ENCODE assay signal across 7 mouse cellular contexts in the genomic region with DNA sequence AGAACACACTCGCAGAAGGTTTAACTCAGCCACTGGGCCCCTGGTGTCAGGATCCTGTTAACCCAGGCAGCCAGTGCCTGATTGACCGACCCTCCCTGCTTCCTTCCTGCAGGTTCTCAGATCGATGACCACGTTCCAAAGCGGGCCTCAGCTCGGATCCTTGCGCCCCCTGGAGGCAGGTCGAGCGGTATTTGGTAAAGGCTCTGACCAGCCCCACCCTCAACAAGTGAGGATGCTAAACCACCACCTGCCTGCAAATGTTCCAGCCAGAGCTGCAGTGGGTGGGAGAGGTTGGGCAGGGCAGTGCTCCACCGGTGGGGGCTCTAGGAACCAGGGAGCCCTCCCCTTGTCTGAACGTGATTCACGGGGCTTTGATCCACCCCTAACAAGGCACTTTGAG. TPM values are rescaled to one million over a fixed set of nuclear protein-coding genes. Genes with fewer than 3 reads are reported as not detected.
DNase-seq lines count a peak whose midpoint lies in the region; ATAC-seq and TF ChIP-seq lines count a peak whose summit lies in the region.

No protein-coding gene starts in this region.

- H3K4me1 ChIP-seq in kidney, adult 2 months (ENCODE audit: control insufficient read depth, insufficient read depth, low read length), result no peaks in the 10 kb centered on the region
- no peaks in the 10 kb centered on the region for H3K4me1 ChIP-seq in limb, embryonic 13.5 days
- H3K4me1 ChIP-seq in midbrain, postnatal 0 days (ENCODE audit: insufficient read depth, low read length), result no peaks in the 10 kb centered on the region

- peak; percentile 91 for DNase-seq in adrenal gland, postnatal 14 days
- DNase-seq in embryo, embryonic 11.5 days (ENCODE audit: low read depth, low spot score), result peak; percentile 61
- DNase-seq in heart, adult 18-20 months, result peak; percentile 72 to 92
- DNase-seq in kidney, adult 2 months, result peak; percentile 77
- DNase-seq in midbrain, postnatal 0 days (ENCODE audit: low spot score), result peak; percentile 84
- peak; percentile 86 to 95 for DNase-seq in spleen, postnatal 4 days (ENCODE audit: low spot score in 2 of 2)

- H3K4me3 ChIP-seq in kidney, adult 2 months (ENCODE audit: insufficient read depth, low read depth, low read length), result no peak overlapping the region
- H3K4me3 ChIP-seq in limb, embryonic 13.5 days, result no peak overlapping the region
- H3K4me3 ChIP-seq in midbrain, postnatal 0 days (ENCODE audit: low read depth, low read length), result no peak overlapping the region

- no peaks in the 10 kb centered on the region for H3K27me3 ChIP-seq in kidney, adult 2 months (replicated peaks; ENCODE audit: control insufficient read depth, insufficient read depth, low read length)
- H3K27me3 ChIP-seq in limb, embryonic 13.5 days, result no peaks in the 10 kb centered on the region
- no peaks in the 10 kb centered on the region for H3K27me3 ChIP-seq in midbrain, postnatal 0 days (ENCODE audit: insufficient read depth, low read length)

- TF ChIP-seq POLR2A in kidney, adult 2 months (IDR thresholded peaks at IDR 0.05; ENCODE audit: low read depth, low read length), result no peak

- no peak overlapping the region for H3K27ac ChIP-seq in kidney, adult 2 months (ENCODE audit: insufficient read depth, low read depth, low read length)
- H3K27ac ChIP-seq in limb, embryonic 13.5 days, result no peak overlapping the region
- H3K27ac ChIP-seq in midbrain, postnatal 0 days (ENCODE audit: low read depth, low read length), result peak overlapping the region; percentile 9; the same call in 1 of the 2 replicates

- no peak overlapping the region for H3K4me2 ChIP-seq in limb, embryonic 13.5 days (replicated peaks)
- no peak overlapping the region for H3K4me2 ChIP-seq in midbrain, postnatal 0 days (ENCODE audit: low read depth, low read length, poor library complexity, severe bottlenecking)

- peak; percentile 81 for TF ChIP-seq CTCF in kidney, adult 2 months (conservative IDR thresholded peaks at IDR 0.05; ENCODE audit: insufficient read depth, insufficient read length, low read depth, low read length)
- TF ChIP-seq CTCF in midbrain, postnatal 0 days (IDR thresholded peaks at IDR 0.05), result peak; percentile 90

- H3K9ac ChIP-seq in limb, embryonic 13.5 days, result no peak overlapping the region
- H3K9ac ChIP-seq in midbrain, postnatal 0 days (replicated peaks; ENCODE audit: low read length, poor library complexity, severe bottlenecking), result 0 out of 2 replicates have a peak overlapping the region, but pooled peaks have one; percentile 1

- WGBS in kidney, adult 2 months, result 10% methylated on average over 12 of the region's 12 CpGs
- 11% methylated on average over 12 of the region's 12 CpGs for WGBS in limb, embryonic 13.5 days
- WGBS in midbrain, postnatal 0 days, result 10% methylated on average over 11 of the region's 12 CpGs

- no peaks in the 10 kb centered on the region for H3K36me3 ChIP-seq in kidney, adult 2 months (ENCODE audit: control insufficient read depth, insufficient read depth, low read length)
- H3K36me3 ChIP-seq in limb, embryonic 13.5 days, result no peaks in the 10 kb centered on the region
- peaks cover 61% of the 10 kb centered on the region for H3K36me3 ChIP-seq in midbrain, postnatal 0 days (ENCODE audit: insufficient read depth, low read length)

- peak; percentile 34; the same call in 1 of the 2 replicates for ATAC-seq in limb, embryonic 13.5 days (ENCODE audit: low FRiP score, low read depth)
- ATAC-seq in midbrain, postnatal 0 days (ENCODE audit: low FRiP score), result peak; percentile 68

- no peaks in the 10 kb centered on the region for H3K9me3 ChIP-seq in limb, embryonic 13.5 days
- no peaks in the 10 kb centered on the region for H3K9me3 ChIP-seq in midbrain, postnatal 0 days (ENCODE audit: low read length)

RNA-seq across cellular contexts. Expression of gene Mapre3, which starts 18.3 kb away (rescaled TPM):
- 44.1 and 46.5 TPM in 2 replicates for total RNA-seq in adrenal gland, postnatal 14 days (2021)
- 10 to 100 TPM; 37.0 to 42.8 TPM for total RNA-seq in heart, adult 18-20 months (2021)
- 44.3 and 45.3 TPM in 2 replicates for polyA plus RNA-seq in kidney, adult 2 months (2012; rRNA removed)
- 30.7 and 33.0 TPM in 2 replicates for polyA plus RNA-seq in limb, embryonic 13.5 days (2015; fragmentation: Nextera tagmentation; extraction: Ambion mirVana)
- 105 and 112 TPM in 2 replicates for total RNA-seq in midbrain, postnatal 0 days (2014; rRNA removed)
- polyA plus RNA-seq in midbrain, postnatal 0 days (2015; fragmentation: Nextera tagmentation; extraction: Ambion mirVana), result 172 and 175 TPM in 2 replicates
